Mouse (Mus musculus) embryonic fibroblast, embryonic 13.5 days (primary cell): ENCODE measurements around the gene Kcnn3.

Experiments used
- CTCF ChIP-seq: IDR thresholded peaks from 2 replicates; pipeline ENCODE4 v1.5.1; 2011; ENCODE audit warnings: mild to moderate bottlenecking, control low read depth, low read length, moderate library complexity, borderline replicate concordance; ENCODE audit not compliant: insufficient read depth
- POLR2A ChIP-seq: IDR thresholded peaks from 2 replicates; pipeline ENCODE4 v1.6.1; 2011; ENCODE audit warnings: low read depth, mild to moderate bottlenecking, control low read depth, low read length, moderate library complexity

GRCm38 (mm10) chr3:89613526-89614523 is 93.9 kb downstream of the Kcnn3 start:
- TF ChIP-seq CTCF, result no peak
- no peak for TF ChIP-seq POLR2A
